Mouse (Mus musculus) effector memory CD4-positive, alpha-beta T cell, adult 5 months (primary cell): ENCODE measurements around the gene Mast4. TPM values are rescaled to one million over a fixed set of nuclear protein-coding genes. Genes with fewer than 3 reads are reported as not detected.

ENCODE experiments used
- polyA plus RNA-seq: library from polyadenylated mRNA; unstranded; fragments of 100-300 nt; shearing (Covaris generic); gene quantifications from one replicate; pipeline ENCODE4 v1.2.1, GENCODE M21; 2017

Gene Mast4
- polyA plus RNA-seq, result 28.6 TPM

DNA sequence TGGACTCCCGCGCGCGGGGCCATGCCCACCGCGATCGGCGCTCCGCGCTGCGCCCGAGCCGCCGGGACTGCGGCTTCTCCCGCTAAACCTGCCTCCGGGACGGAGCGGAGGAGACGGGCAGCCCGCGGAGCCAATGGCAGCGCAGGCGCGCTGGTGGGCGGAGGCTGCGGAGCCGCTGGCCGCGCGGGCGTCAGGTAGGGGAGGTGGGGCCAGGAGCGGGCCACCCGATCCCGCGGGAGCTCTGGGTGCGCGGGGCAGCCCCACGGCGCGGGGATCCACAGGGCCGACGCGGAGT is at the start of gene Mast4:
Mast4 (minus strand) TSS at position 106 of the 295 bp plus-strand sequence.

DNA sequence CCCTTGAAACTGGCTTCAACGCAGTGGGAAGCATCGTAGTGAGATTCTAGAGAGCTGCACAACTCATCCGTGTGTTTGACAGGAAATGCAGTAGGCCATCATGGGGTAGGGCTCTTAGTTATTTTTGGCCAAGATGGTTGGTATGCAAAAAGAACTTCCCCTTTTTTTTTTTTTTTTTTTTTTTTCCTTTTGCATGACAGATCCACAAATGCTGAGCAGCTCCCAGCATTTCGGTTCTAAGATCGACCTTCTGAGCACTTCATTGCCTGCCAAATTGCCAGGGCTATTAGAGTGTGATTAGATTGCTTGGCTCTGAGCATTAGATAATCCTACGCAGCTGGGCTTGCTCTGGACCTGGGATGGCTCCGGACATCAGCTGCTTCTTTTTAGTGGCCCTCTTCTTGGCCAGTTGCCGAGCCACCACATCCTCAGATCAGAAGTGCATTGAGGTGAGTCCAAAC is 640.9 kb downstream of the Mast4 start, which contains the start of gene Cd180:
Cd180 (plus strand) TSS at position 218 of the 461 bp plus-strand sequence.

